Mouse (Mus musculus): Measurements from ENCODE around the gene Vstm2b.

DNA sequence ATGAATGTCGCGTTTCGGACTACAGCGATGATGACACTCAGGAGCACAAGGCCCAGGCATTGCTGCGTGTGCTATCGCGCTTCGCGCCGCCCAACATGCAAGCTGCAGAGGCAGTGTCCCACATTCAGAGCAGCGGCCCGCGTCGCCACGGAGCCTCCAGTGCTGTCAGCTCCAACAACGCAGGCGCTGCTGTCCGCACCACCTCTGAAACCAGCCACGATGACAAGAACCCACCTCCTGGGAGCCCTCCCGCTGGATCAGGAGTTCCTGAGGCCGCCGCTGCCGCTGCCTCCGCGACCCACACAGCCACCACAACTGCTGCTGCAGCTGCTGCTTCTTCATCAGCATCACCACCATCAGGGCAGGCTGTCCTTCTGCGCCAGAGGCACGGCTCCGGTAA, 4.4 kb downstream of the Vstm2b start:
- TF ChIP-seq CTCF (IDR thresholded peaks at IDR 0.05; ENCODE audit: low read depth), result no peak
- TF ChIP-seq EP300 (IDR thresholded peaks at IDR 0.05; ENCODE audit: low read depth), result no peak
